Mouse (Mus musculus) heart, postnatal 0 days (tissue): ENCODE data around the gene Apmap.

Experiments used
- CTCF ChIP-seq: IDR thresholded peaks from 2 replicates; pipeline ENCODE4 v1.5.1; 2016; ENCODE audit warnings: antibody characterized with exemption, control low read depth, low read depth
- EP300 ChIP-seq: IDR thresholded peaks from 2 replicates; pipeline ENCODE4 v1.6.1; 2016; ENCODE audit warnings: antibody characterized with exemption, low read depth

GRCm38 (mm10) chr2:150578603-150579002 lies 29.8 kb downstream of the Apmap start:
- TF ChIP-seq CTCF: no peak
- no peak for TF ChIP-seq EP300
